Mouse (Mus musculus) small intestine, adult 2 months (tissue): ENCODE measurements at regions not wholly inside any gene's neighbourhood (a gene's known extent, or its start where the extent isn't known, plus 50 kb on each side); places are given as distances from the start of the nearest gene placed in this dataset.

Experiments used
- CTCF ChIP-seq: fragments of 200-500 bp; IDR thresholded peaks from 2 replicates; pipeline ENCODE4 v1.5.1; 2012; ENCODE audit warnings: low read depth, mild to moderate bottlenecking, control low read depth, inconsistent platforms, low read length, moderate library complexity, mixed read lengths; ENCODE audit not compliant: insufficient replicate concordance, insufficient read length; ENCODE audit errors: extremely low read depth
- POLR2A ChIP-seq: fragments of 200-500 bp; IDR thresholded peaks from 2 replicates; pipeline ENCODE4 v1.6.1; 2012; ENCODE audit warnings: low read depth, mild to moderate bottlenecking, control low read depth, inconsistent platforms, low read length, moderate library complexity

- no peak for TF ChIP-seq CTCF
- no peak for TF ChIP-seq POLR2A
Observed at GRCm38 (mm10) chr4:82092296-82093230, 613.0 kb downstream of the Nfib start.
